Mouse (Mus musculus): ENCODE measurements around the gene Tesk2. TPM values are rescaled to one million over a fixed set of nuclear protein-coding genes. Genes with fewer than 3 reads are reported as not detected.

Gene Tesk2
- 8.4 TPM for polyA plus RNA-seq (2017; shearing (Covaris generic))

DNA sequence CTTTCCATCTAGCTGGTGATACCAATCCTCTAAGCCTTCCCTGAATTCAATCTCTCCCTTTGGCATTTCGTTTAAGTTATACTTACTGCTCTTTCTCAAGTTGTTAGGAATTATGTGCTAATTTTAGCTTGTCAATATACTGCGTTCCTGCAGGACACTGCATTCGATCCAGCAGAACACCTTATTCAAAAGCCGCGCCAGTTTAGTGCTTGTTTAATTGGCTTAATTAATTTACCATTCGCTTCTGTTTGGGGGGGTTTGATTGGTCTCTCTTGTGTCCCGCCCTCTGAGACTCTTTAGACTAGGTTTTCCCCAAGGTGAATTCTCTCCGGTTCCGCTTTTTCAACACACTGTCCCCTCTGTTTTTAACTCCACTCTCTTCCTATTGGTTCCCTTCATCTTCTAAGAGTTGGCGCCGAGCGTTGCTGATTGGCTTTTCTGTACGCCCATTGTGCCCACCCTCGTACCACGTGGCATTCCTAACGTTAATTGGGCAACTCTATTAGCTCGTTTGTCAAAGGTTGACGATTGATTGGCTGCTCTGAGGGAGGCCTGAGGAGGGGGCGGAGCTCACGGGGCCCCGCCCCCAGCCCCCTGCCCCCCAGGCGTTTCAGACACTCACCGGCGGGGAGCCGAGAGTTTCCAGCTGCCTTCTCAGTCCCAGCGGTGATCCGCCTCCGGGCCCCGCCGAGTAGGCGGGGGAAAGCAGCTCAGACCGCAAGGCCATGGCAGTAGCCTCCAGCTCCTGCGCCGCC, at the start of gene Tesk2:
Tesk2 (plus strand) TSS at position 606 of the 755 bp plus-strand sequence.

DNA sequence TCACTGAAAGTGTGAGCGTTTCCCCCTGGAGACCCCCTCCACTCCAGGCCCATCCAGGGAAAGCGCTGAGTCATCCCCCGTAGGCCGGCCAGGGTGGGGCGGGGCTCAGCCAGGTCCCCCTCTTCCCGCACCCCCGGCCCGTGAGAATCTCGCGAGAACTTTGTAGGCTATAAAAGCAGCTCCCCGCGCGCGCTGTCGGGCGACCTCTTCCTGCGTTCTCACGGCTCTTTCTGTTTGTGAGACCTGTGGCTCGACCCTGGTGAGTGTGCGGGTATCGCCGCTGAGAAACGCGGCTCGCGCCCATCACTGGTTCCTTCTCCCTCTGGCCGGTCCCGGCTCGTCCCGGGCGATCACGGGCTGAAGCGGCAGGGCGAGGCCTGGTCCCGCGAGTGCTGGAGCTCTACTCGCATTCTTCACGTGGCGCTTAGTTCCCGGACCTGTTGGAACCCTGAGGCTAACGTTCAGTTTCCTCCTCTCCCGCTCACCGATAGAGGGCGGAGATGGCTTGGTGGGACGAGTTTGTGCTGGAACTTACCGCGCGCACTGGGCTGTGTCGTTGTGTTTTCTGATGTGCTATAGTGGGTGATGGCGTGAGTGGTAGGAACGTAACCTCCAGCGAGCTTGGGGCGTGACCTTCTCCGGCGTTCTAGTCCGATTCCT, 35.2 kb upstream of the Tesk2 start, which contains the start of gene Prdx1:
Prdx1 (plus strand) TSS at position 143 of the 660 bp plus-strand sequence.

DNA sequence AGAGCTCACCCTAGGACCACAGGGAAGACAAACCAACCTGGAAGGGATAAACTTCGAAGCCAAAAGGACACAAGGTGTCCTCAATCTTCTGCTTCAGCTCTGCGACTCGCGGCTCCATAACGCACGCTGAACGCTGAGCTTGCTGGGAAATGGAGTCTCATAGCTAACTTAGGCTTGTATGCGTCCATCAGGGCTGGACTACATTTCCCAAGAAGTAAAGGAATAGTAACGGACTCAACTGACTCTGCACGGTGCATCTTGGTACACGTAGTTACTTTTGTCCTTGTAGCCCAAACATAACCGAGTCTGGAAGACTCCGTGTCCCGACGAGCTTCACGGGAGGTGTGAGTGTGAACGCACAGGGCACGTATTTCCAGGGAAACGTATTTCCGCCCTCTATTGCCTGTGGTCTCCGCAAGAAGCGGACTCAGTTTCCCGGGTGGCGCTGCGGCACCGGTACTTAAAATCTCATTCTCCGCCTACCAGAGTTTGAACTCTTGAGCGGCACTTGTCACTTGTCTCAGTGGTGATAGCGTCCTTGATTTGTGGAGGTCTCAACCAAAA, 12.5 kb upstream of the Tesk2 start, which contains the start of the genes Mmachc and Ccdc163:
Mmachc (minus strand) TSS at position 206 of the 564 bp plus-strand sequence.
Ccdc163 (plus strand) TSS at position 309 of the 564 bp plus-strand sequence.

DNA sequence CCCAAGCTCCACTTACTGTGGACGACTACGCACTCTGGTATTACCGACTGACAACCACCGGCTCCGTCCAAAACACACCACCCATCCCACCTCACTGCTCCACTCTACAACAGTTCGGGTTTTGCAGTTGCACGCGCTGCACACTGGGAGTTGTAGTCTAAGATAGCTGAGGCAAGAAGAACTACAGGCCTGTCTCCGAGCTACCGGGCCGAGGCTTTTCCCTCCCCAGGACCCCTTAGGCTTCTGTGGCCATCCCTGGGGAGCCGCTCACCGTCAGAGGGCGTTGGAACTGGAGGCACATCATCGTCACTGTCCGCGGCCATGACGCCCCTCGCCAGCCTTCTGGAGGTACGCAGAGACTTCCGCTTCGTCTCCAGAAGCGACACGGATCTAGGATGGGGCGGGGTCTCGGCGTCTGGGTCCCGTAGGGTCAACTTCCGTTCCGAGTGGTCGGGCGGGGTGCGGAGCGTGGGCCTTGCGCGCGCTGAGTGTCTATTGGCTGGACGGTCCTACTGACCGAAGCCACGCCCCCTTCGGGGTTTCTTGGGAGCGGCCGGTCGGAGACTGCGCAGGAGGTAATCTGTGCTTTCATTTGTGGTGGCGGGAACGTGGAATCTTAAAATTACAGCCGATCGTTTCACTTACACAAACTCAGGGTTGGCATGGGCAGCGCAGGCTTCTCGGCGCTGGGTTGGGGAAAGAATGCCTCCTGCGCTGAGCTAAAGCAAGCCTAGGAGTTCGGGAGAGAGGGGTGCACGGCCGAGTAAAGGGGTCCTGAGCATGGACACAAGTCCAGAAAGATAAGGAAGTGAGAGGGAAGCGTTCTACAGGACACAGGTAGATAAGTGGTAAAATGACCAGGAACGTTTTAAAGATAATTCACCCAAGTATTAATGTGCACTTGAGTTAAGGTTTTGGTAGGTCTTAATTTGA, 86.7 kb downstream of the Tesk2 start, which contains the start of the genes Toe1 and Mutyh:
Toe1 (minus strand) TSS at position 444 of the 933 bp plus-strand sequence.
Mutyh (plus strand) TSS at position 527 of the 933 bp plus-strand sequence.

DNA sequence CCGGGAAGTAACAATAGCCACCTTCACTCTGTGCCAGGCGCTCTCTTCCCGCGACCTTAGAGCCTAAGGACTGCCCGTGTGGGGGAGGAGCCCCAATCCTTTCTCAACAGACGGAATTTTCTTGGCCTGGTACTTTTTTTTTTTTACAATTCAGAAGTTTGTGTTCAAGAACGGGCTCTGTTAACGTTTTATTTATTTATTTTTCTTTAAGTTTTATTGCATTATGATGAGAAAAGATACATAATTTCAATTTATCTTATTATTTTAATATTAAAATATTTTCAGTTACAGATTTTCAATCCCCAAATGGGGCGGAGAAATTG, 100.9 kb downstream of the Tesk2 start, which contains the start of gene Hpdl:
Hpdl (minus strand) TSS at position 14 of the 323 bp plus-strand sequence.

Other genes with a start within 250 kb of the Tesk2 start
- gene Ipp, start 213.4 kb upstream of the Tesk2 start, polyA plus RNA-seq (2017; shearing (Covaris generic)) = 16.0 TPM
- 23.0 TPM for gene Tmem69, start 165.0 kb upstream of the Tesk2 start, polyA plus RNA-seq (2017; shearing (Covaris generic))
- 46.6 TPM for gene Gpbp1l1, start 163.3 kb upstream of the Tesk2 start, polyA plus RNA-seq (2017; shearing (Covaris generic))
- gene Ccdc17, start 124.3 kb upstream of the Tesk2 start, polyA plus RNA-seq (2017; shearing (Covaris generic)) = 14.9 TPM
- 50.5 TPM for gene Nasp, start 93.0 kb upstream of the Tesk2 start, polyA plus RNA-seq (2017; shearing (Covaris generic))
- gene Akr1a1, start 69.3 kb upstream of the Tesk2 start, polyA plus RNA-seq (2017; shearing (Covaris generic)) = 274 TPM
- gene Prdx1, start 35.4 kb upstream of the Tesk2 start, polyA plus RNA-seq (2017; shearing (Covaris generic)) = 546 TPM
- 8.6 TPM for gene Mmachc, start 12.5 kb upstream of the Tesk2 start, polyA plus RNA-seq (2017; shearing (Covaris generic))
- gene Ccdc163, start 12.4 kb upstream of the Tesk2 start, polyA plus RNA-seq (2017; shearing (Covaris generic)) = 16.4 TPM
- gene Toe1, start 86.7 kb downstream of the Tesk2 start, polyA plus RNA-seq (2017; shearing (Covaris generic)) = 39.7 TPM
- gene Mutyh, start 86.8 kb downstream of the Tesk2 start, polyA plus RNA-seq (2017; shearing (Covaris generic)) = 16.4 TPM
- gene Hpdl, start 100.8 kb downstream of the Tesk2 start, polyA plus RNA-seq (2017; shearing (Covaris generic)) = 0.38 TPM
- 0.04 TPM for gene Zswim5, start 156.4 kb downstream of the Tesk2 start, polyA plus RNA-seq (2017; shearing (Covaris generic))

Measured in CD4-positive, CD25-positive, alpha-beta regulatory T cell (primary cell).